Mouse (Mus musculus): ENCODE results near the gene Card6.

DNA sequence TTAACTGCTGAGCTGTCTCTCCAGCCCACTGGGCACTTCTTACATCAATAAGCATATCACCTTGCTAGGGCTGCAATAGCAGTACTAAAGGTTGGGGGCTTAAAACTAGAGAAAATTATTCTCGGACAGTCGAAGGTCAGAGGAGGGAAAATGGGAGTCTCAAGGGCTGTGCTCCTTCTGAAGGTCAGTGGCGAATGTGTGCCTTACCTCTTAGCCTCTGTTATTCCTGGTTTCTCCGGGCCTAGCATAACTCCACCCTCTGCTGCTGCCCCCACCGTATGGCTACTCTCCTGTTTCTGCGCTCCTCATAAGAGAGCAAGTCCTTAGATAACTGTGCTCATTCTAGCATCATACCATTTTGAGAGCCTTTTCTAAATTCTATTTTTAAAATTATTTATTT lies 43.8 kb upstream of the Card6 start:
- no peak for TF ChIP-seq CTCF (IDR thresholded peaks at IDR 0.05; ENCODE audit: low read depth)
- no peak for TF ChIP-seq EP300 (IDR thresholded peaks at IDR 0.05; ENCODE audit: low read depth)
